Mouse (Mus musculus): ENCODE data around the gene Mael. TPM values are rescaled to one million over a fixed set of nuclear protein-coding genes. Genes with fewer than 3 reads are reported as not detected.

Mael gene
- polyA plus RNA-seq, 1 experiment from 2014 or later: 0.16 TPM

- no peaks in the 10 kb centered on the region for H3K4me1 ChIP-seq (ENCODE audit: control insufficient read depth, insufficient read depth, low read length)
- H3K27me3 ChIP-seq (ENCODE audit: control insufficient read depth, insufficient read depth, low read length): no peaks in the 10 kb centered on the region
- H3K4me3 ChIP-seq (ENCODE audit: low read depth, low read length): no peak overlapping the region
- no peak overlapping the region for H3K9ac ChIP-seq (ENCODE audit: low read depth, low read length)
- 82% methylated on average over 4 of the region's 4 CpGs for WGBS (ENCODE audit: insufficient replicate concordance)
- H3K9me3 ChIP-seq (replicated peaks; ENCODE audit: control insufficient read depth, low read length): no peaks in the 10 kb centered on the region
- H3K27ac ChIP-seq (ENCODE audit: low read depth, low read length): no peak overlapping the region
- no peak overlapping the region for H3K4me2 ChIP-seq
- no peak for ATAC-seq (replicated peaks; ENCODE audit: insufficient number of reproducible peaks, low FRiP score, low TSS enrichment)
- H3K36me3 ChIP-seq (ENCODE audit: control insufficient read depth, insufficient read depth, low read length): no peaks in the 10 kb centered on the region
These were observed 48.7 kb downstream of the Mael start for GRCm38 (mm10) chr1:166189821-166190220.

GRCm38 (mm10) chr1:166185357-166185756, 53.2 kb downstream of the Mael start:
- Histone ChIP-seq H3K4me2 (no peak overlapping the region), H3K9me3 (replicated peaks; ENCODE audit: control insufficient read depth, low read length) (no peaks in the 10 kb centered on the region), H3K36me3 (ENCODE audit: control insufficient read depth, insufficient read depth, low read length) (no peaks in the 10 kb centered on the region), H3K27me3 (ENCODE audit: control insufficient read depth, insufficient read depth, low read length) (no peaks in the 10 kb centered on the region), H3K9ac (ENCODE audit: low read depth, low read length) (no peak overlapping the region), H3K4me1 (ENCODE audit: control insufficient read depth, insufficient read depth, low read length) (0 out of 2 replicates have a peak, but pooled peaks cover 3% of the 10 kb centered on the region), H3K4me3 (ENCODE audit: low read depth, low read length) (no peak overlapping the region), H3K27ac (ENCODE audit: low read depth, low read length) (no peak overlapping the region)
- 65% methylated on average over 5 of the region's 5 CpGs for WGBS (ENCODE audit: insufficient replicate concordance)
- ATAC-seq (replicated peaks; ENCODE audit: insufficient number of reproducible peaks, low FRiP score, low TSS enrichment): no peak

DNA sequence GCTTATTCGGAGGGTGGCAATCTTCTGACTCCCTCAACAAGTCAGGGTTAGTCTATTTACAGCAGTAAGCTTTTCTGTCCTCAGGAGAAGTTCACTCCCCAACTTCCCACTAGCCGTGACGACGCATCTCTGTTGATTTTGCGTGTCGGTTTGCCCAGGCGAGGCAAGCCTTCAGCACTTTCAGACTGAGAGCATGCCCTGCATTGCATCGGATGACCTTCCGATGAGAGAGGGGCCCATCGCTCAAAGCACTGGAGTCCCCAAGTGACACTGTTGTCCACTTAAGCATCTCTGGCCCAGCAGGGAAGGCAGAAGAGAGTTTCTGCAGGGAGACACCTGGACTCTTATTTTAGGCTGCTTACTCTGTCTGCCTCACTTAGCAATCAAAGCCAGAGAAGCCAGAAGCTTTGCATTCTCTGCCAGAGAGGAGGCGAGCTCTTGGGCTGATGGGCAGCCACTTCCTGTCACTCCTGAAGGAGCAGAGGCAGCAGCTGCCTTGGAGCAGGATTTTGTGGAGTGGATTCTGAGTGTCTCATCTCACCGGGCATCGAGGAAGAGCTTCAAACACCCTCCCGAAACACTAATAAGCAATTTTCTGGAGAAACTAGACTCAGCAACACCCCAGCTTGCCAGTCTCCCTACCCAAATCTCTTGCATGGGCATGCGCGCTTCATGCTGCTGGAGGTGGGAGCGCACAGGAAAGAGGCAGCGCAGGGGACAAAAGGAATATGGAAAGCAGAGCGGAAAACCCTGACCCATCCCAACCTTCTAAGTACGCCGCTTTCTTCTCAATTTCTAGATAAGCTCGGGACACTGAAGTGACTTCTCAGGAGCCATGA, 53.9 kb downstream of the Mael start:
- H3K27me3 ChIP-seq (ENCODE audit: control insufficient read depth, insufficient read depth, low read length): no peaks in the 10 kb centered on the region
- no peaks in the 10 kb centered on the region for H3K9me3 ChIP-seq (replicated peaks; ENCODE audit: control insufficient read depth, low read length)
- H3K4me3 ChIP-seq (ENCODE audit: low read depth, low read length): no peak overlapping the region
- WGBS (ENCODE audit: insufficient replicate concordance): 65% methylated on average over 22 of the region's 22 CpGs
- H3K27ac ChIP-seq (ENCODE audit: low read depth, low read length): no peak overlapping the region
- ATAC-seq (replicated peaks; ENCODE audit: insufficient number of reproducible peaks, low FRiP score, low TSS enrichment): no peak
- 0 out of 2 replicates have a peak, but pooled peaks cover 3% of the 10 kb centered on the region for H3K4me1 ChIP-seq (ENCODE audit: control insufficient read depth, insufficient read depth, low read length)
- H3K4me2 ChIP-seq: no peak overlapping the region
- no peak overlapping the region for H3K9ac ChIP-seq (ENCODE audit: low read depth, low read length)
- H3K36me3 ChIP-seq (ENCODE audit: control insufficient read depth, insufficient read depth, low read length): no peaks in the 10 kb centered on the region

DNA sequence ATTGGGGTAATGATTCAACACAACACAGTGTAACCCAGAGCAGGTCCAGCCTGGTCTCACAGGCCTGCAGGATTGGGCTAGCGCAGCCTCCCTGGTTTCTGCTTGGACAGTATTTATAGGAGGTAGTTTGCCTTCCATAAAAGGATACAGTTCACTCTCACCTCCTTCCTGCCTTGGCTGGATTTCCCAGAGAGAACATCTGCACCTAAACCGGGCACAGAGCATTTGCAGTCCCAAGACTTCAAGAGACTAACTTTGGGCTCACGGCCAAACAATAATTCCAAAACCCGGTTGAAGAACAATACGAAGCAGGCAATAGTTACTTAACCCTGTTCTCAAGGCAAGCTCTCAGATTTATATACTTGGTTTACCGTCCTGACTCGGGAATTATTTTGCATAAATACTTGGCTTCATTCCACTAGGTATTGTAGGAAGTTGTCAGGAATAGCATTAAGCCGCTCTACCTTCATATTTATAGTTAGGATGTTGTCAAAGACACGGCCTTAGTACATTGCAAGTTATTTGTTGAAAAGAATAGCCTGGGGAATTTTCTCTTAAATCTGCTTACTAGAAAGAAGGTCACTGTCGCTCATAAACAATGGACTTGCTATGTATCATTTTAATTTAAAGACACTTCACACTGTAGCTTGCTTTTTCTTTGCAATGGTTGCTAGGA, 55.5 kb downstream of the Mael start:
- Histone ChIP-seq H3K4me2 (no peak overlapping the region), H3K4me3 (ENCODE audit: low read depth, low read length) (no peak overlapping the region), H3K4me1 (ENCODE audit: control insufficient read depth, insufficient read depth, low read length) (0 out of 2 replicates have a peak, but pooled peaks cover 3% of the 10 kb centered on the region), H3K9ac (ENCODE audit: low read depth, low read length) (no peak overlapping the region), H3K36me3 (ENCODE audit: control insufficient read depth, insufficient read depth, low read length) (no peaks in the 10 kb centered on the region), H3K27me3 (ENCODE audit: control insufficient read depth, insufficient read depth, low read length) (no peaks in the 10 kb centered on the region), H3K9me3 (replicated peaks; ENCODE audit: control insufficient read depth, low read length) (no peaks in the 10 kb centered on the region), H3K27ac (ENCODE audit: low read depth, low read length) (no peak overlapping the region)
- 77% methylated on average over 10 of the region's 10 CpGs for WGBS (ENCODE audit: insufficient replicate concordance)
- ATAC-seq (replicated peaks; ENCODE audit: insufficient number of reproducible peaks, low FRiP score, low TSS enrichment): no peak

- no peaks in the 10 kb centered on the region for H3K36me3 ChIP-seq (ENCODE audit: control insufficient read depth, insufficient read depth, low read length)
- no peak overlapping the region for H3K27ac ChIP-seq (ENCODE audit: low read depth, low read length)
- H3K9me3 ChIP-seq (replicated peaks; ENCODE audit: control insufficient read depth, low read length): no peaks in the 10 kb centered on the region
- H3K4me2 ChIP-seq: no peak overlapping the region
- H3K4me1 ChIP-seq (ENCODE audit: control insufficient read depth, insufficient read depth, low read length): 0 out of 2 replicates have a peak, but pooled peaks cover 3% of the 10 kb centered on the region
- WGBS (ENCODE audit: insufficient replicate concordance): 80% methylated on average over 7 of the region's 7 CpGs
- no peak for ATAC-seq (replicated peaks; ENCODE audit: insufficient number of reproducible peaks, low FRiP score, low TSS enrichment)
- no peak overlapping the region for H3K4me3 ChIP-seq (ENCODE audit: low read depth, low read length)
- no peaks in the 10 kb centered on the region for H3K27me3 ChIP-seq (ENCODE audit: control insufficient read depth, insufficient read depth, low read length)
- no peak overlapping the region for H3K9ac ChIP-seq (ENCODE audit: low read depth, low read length)
These were observed 57.0 kb downstream of the Mael start for GRCm38 (mm10) chr1:166181510-166181909.

GRCm38 (mm10) chr1:166173621-166174020, 64.9 kb downstream of the Mael start:
- no peak overlapping the region for H3K4me2 ChIP-seq
- ATAC-seq (replicated peaks; ENCODE audit: insufficient number of reproducible peaks, low FRiP score, low TSS enrichment): no peak
- WGBS (ENCODE audit: insufficient replicate concordance): 77% methylated on average over 9 of the region's 9 CpGs

DNA sequence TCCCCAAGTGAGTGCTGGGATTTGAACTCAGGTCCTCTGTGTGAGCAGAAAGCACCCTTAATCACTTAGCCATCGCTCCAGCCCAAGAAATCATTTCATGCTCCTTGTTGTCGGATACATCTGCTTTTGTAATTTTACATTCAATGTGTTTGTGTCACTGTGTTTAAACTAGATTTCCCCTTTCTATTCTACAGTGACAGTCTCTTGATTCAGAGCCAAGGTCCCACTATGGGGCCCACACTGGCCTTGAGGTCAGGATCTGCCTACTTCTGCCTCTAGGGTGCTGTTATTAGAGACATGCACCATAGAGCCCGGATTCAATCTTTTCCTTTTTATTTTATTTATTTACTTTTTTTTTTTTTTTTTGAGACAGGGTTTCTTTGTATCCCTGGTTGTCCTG, 65.6 kb downstream of the Mael start:
- no peak overlapping the region for H3K4me2 ChIP-seq
- H3K36me3 ChIP-seq (ENCODE audit: control insufficient read depth, insufficient read depth, low read length): no peaks in the 10 kb centered on the region
- no peak for ATAC-seq (replicated peaks; ENCODE audit: insufficient number of reproducible peaks, low FRiP score, low TSS enrichment)
- H3K4me3 ChIP-seq (ENCODE audit: low read depth, low read length): no peak overlapping the region
- H3K4me1 ChIP-seq (ENCODE audit: control insufficient read depth, insufficient read depth, low read length): no peaks in the 10 kb centered on the region
- WGBS (ENCODE audit: insufficient replicate concordance): 76% methylated on average over 3 of the region's 3 CpGs
- no peak overlapping the region for H3K9ac ChIP-seq (ENCODE audit: low read depth, low read length)
- no peaks in the 10 kb centered on the region for H3K9me3 ChIP-seq (replicated peaks; ENCODE audit: control insufficient read depth, low read length)
- no peaks in the 10 kb centered on the region for H3K27me3 ChIP-seq (ENCODE audit: control insufficient read depth, insufficient read depth, low read length)
- H3K27ac ChIP-seq (ENCODE audit: low read depth, low read length): no peak overlapping the region

More at GRCm38 (mm10) chr1:166173621-166174020, 64.9 kb downstream of the Mael start:
- Histone ChIP-seq H3K4me1 (ENCODE audit: control insufficient read depth, insufficient read depth, low read length) (no peaks in the 10 kb centered on the region), H3K27ac (ENCODE audit: low read depth, low read length) (no peak overlapping the region), H3K4me3 (ENCODE audit: low read depth, low read length) (no peak overlapping the region), H3K27me3 (ENCODE audit: control insufficient read depth, insufficient read depth, low read length) (no peaks in the 10 kb centered on the region), H3K9ac (ENCODE audit: low read depth, low read length) (no peak overlapping the region), H3K9me3 (replicated peaks; ENCODE audit: control insufficient read depth, low read length) (no peaks in the 10 kb centered on the region), H3K36me3 (ENCODE audit: control insufficient read depth, insufficient read depth, low read length) (no peaks in the 10 kb centered on the region)

DNA sequence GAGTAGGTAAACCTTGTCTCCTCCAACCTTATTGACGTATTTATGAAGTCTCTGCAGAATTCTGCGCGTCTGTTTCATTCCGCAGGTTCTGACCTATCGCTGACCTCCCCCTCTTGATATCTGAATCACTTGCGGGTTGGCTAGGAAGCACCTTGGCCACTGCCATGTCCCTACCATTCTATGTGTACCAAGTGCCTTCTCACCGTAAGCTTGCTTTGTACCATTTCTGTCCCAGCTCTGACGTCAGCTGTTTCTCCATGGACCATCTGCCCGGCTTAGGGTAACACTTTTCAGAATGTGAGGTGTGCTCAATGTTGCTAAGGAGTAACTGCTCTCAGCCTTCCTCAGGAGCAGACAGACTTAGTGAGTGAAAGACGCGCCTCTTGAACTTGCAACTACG, 67.7 kb downstream of the Mael start:
- H3K4me3 ChIP-seq (ENCODE audit: low read depth, low read length): no peak overlapping the region
- WGBS (ENCODE audit: insufficient replicate concordance): 83% methylated on average over 12 of the region's 12 CpGs
- no peak overlapping the region for H3K9ac ChIP-seq (ENCODE audit: low read depth, low read length)
- no peaks in the 10 kb centered on the region for H3K9me3 ChIP-seq (replicated peaks; ENCODE audit: control insufficient read depth, low read length)
- H3K4me1 ChIP-seq (ENCODE audit: control insufficient read depth, insufficient read depth, low read length): no peaks in the 10 kb centered on the region
- ATAC-seq (replicated peaks; ENCODE audit: insufficient number of reproducible peaks, low FRiP score, low TSS enrichment): no peak
- H3K4me2 ChIP-seq: no peak overlapping the region
- H3K36me3 ChIP-seq (ENCODE audit: control insufficient read depth, insufficient read depth, low read length): no peaks in the 10 kb centered on the region
- no peak overlapping the region for H3K27ac ChIP-seq (ENCODE audit: low read depth, low read length)
- H3K27me3 ChIP-seq (ENCODE audit: control insufficient read depth, insufficient read depth, low read length): no peaks in the 10 kb centered on the region
